Mouse (Mus musculus) frontal cortex, adult 2 months (tissue): ENCODE measurements at regions not wholly inside any gene's neighbourhood (a gene's known extent, or its start where the extent isn't known, plus 50 kb on each side); places are given as distances from the start of the nearest gene placed in this dataset.
A peak's percentile ranks its signal among the peaks of the same experiment; 100 is the strongest.

Experiments used
- DNase-seq, 2 experiments: peaks; one replicate each; pipeline ENCODE4 v3.0.0; 2022; ENCODE audit warnings: low spot score in 1 of 2; ENCODE audit errors: extremely low spot score in 1 of 2

DNA sequence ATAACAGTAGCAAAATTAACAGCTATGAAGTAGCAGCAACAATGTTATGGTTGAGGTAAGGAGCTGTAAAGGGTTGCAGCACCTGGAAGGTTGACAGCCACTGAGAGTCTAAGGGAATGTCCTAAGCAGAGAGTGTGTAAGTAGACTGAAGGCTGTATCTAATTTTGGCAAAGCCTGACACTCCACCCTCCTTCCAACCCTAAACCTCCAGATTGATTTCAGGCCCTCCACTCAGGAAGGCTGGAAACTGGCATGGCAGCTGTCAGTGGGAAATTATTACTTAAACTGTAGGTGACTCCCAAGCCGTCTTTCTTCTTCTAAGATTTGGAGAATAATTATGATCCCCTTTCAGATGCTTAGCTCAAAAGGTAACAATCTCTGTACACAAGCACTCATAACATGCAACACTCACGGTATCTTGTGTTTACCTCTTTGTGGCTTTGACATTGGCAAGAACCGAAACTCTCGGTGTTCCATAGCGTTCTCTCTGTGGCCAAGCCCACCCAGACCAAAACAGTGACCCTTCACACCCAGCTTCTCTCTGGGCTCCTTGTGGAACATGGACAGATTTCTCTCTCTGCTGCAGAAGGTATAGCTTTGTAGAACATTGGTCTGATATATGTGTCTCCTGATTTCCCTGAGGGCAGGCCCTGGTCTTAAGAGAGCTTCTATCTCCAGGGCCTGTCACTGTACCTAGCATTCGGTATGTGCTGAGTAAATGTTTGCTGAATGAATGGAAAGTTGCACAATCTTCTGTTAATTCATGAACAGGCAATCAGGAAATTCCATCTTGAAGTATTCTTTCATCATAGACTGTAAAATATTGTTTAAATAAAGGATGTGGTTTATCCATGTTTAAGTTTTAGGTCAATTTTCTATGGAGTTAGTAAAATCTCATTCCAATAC lies 102.0 kb upstream of the Gm15217 start:
- no peak for DNase-seq

DNA sequence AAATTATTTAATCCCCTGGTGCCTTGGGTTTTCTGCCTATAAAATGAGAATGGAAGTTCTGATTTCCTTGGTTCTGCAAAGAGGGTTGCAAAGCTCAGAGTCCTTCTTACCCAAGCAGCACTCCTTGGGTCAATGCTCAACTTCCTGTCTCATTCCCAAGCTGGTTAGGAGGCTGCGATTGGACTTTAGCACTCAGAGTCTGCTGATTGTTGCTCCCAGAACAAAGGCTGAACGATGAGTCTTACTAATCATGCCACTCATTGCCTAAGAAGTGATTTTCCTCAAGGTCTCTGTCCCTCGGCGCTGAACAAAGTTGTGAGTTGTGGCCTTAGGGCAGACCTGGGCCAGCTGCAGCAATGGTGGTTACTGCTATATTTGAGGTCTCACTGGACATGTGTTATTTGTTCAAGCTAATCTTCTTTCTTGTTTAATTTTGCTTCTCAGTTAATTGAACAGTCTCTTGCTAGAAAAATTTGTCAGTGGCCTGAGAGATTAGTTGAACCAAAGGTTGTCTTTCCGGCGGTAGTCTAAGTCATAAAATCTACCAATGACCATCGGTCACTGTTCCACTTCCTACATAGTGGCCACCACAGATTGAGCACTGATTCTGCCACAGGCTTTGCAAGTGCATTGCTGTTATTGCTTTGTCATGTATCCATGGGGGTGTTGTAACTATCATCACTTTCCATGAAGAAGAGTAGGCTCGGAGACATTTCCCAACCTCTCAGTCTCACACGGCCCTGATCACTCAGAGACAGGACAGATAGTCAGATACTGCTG lies 101.2 kb upstream of the Gm15217 start:
- DNase-seq = no peak

DNA sequence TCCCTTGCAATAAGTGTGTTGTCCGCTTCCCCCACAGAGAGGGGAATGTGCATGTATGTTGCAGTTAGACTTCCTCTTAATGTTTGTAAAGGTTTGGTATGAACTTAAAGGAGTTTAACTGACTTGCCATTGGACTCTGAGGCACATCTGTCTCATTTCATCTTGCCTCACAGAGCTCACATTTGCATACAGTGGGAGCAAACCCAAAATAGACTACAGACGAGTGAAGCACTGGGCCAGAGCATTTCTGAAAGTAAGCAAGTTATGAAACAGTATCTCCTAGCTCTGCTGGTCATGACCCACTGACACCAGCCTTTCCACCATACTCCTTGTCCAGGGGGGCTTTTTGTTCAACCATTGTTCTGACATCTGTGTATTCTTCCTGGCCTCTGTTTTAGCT lies 86.8 kb upstream of the Gm15217 start:
- DNase-seq = peak in 1 of 2 experiments; percentile 15

DNA sequence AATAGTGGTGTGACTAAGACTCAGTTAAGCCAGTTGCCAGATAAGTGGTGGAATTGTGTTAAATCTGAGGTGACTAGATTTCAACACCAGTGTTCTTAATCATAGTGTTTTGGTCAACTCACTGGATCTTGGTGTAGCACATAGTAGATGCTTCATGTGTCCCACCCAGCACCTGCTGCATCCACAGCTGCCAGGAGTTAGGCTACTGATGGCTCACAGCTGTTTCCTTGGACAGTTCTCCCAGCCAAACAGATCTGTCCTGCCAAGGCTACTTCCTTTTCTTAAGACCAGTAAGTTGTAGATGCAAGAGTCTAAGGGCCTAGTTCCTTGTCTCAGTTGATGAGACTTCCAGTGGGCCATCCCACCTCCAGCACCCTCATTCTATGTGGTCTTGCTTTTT lies 82.9 kb upstream of the Gm15217 start:
- DNase-seq = no peak

DNA sequence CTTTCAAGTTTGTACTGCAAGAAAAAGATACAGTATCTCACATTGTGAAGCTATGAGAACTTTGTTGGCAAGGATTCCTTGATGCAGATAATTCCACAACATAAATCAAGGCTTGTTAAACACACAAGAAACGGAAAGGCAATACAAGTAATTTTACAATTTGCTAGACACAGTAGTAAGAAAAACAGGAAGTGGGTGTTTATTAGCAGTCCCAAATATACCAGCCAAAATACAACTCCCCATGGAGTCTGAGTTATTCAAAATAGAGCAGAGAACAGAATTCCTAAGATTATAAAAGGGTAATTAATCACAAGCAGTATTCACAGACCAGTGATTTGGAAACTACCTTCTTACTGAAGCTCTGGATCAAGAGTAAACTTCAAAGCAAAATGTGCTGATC lies 78.7 kb upstream of the Gm15217 start:
- no peak for DNase-seq

DNA sequence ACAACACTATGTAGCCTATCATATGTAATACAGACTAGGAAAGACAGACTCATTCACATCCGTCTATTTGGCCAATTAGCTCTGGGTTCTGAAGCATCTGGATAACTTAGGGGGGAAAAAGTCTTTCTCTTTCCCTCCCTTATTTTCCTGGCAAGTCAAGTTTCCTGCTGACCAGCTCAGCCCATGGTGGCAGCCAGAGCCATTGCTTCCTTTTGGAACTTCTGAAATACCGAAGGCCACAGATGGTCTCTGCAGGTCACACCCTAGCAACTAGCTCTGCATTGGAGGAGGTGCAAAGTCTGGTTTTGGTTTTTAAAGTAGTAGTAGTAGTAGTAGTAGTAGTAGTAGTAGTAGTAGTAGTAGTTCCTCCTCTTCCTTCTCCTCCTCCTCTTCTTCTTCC lies 76.6 kb upstream of the Gm15217 start:
- no peak for DNase-seq

DNA sequence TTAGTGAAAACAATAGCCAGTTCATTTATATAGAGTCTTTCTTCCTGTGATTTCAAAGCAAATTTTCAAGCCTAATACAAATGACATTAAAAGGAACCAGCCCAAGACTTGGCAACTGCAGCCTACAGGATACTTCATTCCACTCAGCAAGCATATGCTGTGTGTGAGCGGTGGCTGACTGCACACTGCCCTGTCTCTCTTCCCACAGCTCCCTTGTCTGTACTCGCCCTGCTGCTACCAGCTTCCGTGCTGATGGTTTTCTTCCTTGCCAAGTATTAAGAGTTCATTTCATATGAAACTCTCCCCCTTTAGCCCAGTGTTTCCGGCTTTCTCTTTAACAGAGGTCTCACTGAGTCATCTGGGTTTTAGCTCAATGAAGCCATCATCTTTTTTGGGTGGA lies 73.9 kb upstream of the Gm15217 start:
- peak in 1 of 2 experiments; percentile 25 for DNase-seq

DNA sequence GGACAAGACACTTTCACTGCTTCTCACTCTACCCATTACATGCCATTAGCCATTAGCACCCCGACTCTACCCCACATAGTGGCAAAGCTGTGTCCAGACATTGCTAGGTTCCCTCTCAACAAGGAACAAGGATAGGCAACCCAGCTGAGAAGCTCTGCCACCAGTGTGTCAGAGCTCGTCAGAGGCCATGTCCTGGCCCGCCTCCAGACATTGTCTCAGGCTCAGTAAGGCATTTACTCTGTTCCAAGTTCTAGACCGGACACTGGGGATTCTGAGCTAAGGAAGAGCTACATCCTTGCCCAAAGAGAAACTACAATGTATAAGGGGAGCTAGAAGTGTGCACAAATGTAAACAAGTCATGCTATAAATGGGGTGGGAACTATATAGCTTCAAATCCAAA lies 66.2 kb upstream of the Gm15217 start:
- DNase-seq = no peak

DNA sequence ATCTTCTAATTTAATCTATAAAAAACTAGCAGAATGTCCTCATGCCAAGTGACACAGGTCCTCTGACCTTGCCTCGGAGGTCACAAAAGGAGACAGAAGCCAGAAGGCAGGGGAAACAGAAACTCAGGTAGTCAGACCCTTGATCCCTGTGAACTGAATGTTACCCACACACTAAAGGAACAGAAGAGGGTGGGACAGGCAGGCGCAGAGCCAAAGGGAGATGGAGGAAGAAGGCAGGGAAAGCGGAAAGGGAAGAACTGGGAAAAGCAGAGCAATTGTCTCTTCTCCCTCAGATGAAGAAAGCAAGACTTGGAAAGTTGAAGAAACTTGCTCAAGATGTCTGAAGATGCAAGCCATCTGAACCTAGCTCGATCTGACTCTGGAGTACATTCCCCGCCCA lies 62.7 kb upstream of the Gm15217 start:
- DNase-seq = no peak

DNA sequence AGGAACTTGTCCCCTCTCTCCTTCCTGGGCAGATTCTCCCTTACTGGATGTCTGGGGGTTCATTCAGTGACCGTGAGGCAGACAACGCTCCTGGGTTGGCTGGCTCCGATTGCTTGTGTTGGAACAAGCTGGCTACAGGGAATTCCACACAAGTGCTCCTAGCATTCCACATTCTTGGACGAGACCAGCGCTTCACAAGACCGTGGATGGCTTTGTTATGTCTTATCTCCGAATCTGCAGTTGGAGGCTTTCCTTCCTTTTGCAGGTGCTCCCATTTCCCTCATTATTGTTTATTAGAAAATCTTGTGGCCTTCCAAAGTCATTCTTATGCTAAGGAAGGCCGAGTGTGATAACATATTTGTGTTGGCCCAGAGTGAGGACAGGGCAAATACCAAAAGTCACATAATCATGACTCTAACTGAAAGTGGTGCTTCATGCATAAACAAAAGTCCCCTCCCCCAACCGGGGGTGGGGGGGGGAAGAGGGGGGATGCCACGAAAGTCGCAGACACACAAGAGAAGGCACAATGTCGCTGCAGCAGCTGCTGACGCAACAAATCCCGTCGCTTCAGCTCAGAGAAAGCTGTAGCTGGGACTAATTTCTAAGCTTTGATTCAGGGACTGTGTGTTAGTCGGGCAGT lies 61.7 kb upstream of the Gm15217 start:
- DNase-seq = no peak

DNA sequence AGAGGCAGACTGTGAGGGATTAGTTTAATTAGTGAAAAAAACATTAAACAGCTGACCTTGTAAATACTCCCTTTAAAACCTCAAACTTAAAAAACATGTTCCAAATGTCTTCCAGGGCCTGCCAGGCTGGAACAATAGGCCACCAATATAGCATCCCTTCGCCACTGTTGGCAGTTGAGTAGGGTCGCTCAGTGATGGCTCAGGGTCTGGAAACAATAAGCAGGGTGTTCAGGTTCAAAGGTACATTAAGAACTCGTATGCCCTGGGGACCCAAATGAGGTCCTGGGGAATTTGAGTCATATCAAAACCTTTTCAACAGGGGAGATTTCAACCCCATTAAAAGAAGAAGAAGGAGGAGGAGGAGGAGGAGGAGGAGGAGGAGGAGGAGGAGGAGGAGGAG lies 51.1 kb upstream of the Gm15217 start:
- no peak for DNase-seq
